ENCODE assay signal across 15 mouse cellular contexts in the genomic region with DNA sequence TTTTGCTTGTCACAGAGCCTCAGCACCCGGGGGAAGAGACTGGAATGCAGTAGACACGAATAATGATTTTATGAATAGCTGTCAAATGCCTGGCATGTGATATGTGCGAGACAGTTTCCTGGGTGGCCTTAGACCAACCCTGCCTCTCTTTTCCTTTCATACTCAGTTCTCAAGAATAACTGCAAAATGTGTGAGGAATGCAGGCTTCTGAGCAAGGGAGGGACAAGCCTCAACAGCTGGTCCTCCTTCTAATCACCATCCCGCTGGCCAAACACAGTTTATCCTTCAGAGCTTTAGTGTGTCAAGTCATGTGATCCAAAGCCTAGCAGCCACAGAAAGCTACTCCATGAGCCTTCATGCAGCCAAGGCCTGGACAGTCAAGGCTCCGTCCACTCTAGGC.
A peak's percentile ranks its signal among the peaks of the same experiment; 100 is the strongest.
DNase-seq lines count a peak whose midpoint lies in the region; ATAC-seq and TF ChIP-seq lines count a peak whose summit lies in the region.
"Had no signal": no experiment of that assay in that cellular context is flagged by ENCODE, and none has a peak within 500 bp of the region (broad histone marks: within the 10 kb centered on the region; RNA-seq: fewer than 3 reads in every experiment).

No protein-coding gene starts in this region.

- 57% methylated on average over 5 of the region's 5 CpGs for WGBS in forebrain, postnatal 0 days
- 76% methylated on average over 5 of the region's 5 CpGs for WGBS in forebrain, embryonic 14.5 days
- 67% methylated on average over 5 of the region's 5 CpGs for WGBS in limb, embryonic 13.5 days
- WGBS in midbrain, postnatal 0 days, result 57% methylated on average over 5 of the region's 5 CpGs

- H3K4me2 ChIP-seq in forebrain, postnatal 0 days (ENCODE audit: low read depth), result no peak overlapping the region
- H3K4me2 ChIP-seq in forebrain, embryonic 14.5 days (ENCODE audit: low read length), result no peak overlapping the region
- no peak overlapping the region for H3K4me2 ChIP-seq in limb, embryonic 13.5 days (replicated peaks)
- H3K4me2 ChIP-seq in midbrain, postnatal 0 days (ENCODE audit: low read depth, low read length, poor library complexity, severe bottlenecking), result no peak overlapping the region
- H3K4me2 ChIP-seq: heart, embryonic 12.5 days; hindbrain, embryonic 12.5 days; liver, embryonic 12.5 days had no signal

- no peak for TF ChIP-seq CTCF in forebrain, postnatal 0 days (IDR thresholded peaks at IDR 0.05; ENCODE audit: low read depth)
- TF ChIP-seq CTCF in midbrain, postnatal 0 days (IDR thresholded peaks at IDR 0.05), result no peak

- ATAC-seq in forebrain, postnatal 0 days, result peak; percentile 54
- no peak for ATAC-seq in forebrain, embryonic 14.5 days
- peak; percentile 69 for ATAC-seq in limb, embryonic 13.5 days (ENCODE audit: low FRiP score, low read depth)
- no peak for ATAC-seq in midbrain, postnatal 0 days (ENCODE audit: low FRiP score)
- ATAC-seq: liver, embryonic 12.5 days had no signal

- H3K27ac ChIP-seq in forebrain, postnatal 0 days (ENCODE audit: low read depth, low read length), result no peak overlapping the region
- no peak overlapping the region for H3K27ac ChIP-seq in forebrain, embryonic 14.5 days (ENCODE audit: low read depth, low read length)
- no peak overlapping the region for H3K27ac ChIP-seq in limb, embryonic 13.5 days
- H3K27ac ChIP-seq in midbrain, postnatal 0 days (ENCODE audit: low read depth, low read length), result no peak overlapping the region
- H3K27ac ChIP-seq: hindbrain, embryonic 12.5 days; liver, embryonic 12.5 days had no signal

- no peak overlapping the region for H3K9ac ChIP-seq in forebrain, postnatal 0 days
- no peak overlapping the region for H3K9ac ChIP-seq in forebrain, embryonic 14.5 days (ENCODE audit: low read length)
- H3K9ac ChIP-seq in limb, embryonic 13.5 days, result no peak overlapping the region
- no peak overlapping the region for H3K9ac ChIP-seq in midbrain, postnatal 0 days (replicated peaks; ENCODE audit: low read length, poor library complexity, severe bottlenecking)
- H3K9ac ChIP-seq: heart, embryonic 12.5 days; hindbrain, embryonic 12.5 days; liver, embryonic 12.5 days had no signal

- H3K36me3 ChIP-seq in forebrain, postnatal 0 days (ENCODE audit: insufficient read depth), result no peaks in the 10 kb centered on the region
- H3K36me3 ChIP-seq in forebrain, embryonic 14.5 days (ENCODE audit: control insufficient read depth, insufficient read depth, low read length), result no peaks in the 10 kb centered on the region
- no peaks in the 10 kb centered on the region for H3K36me3 ChIP-seq in limb, embryonic 13.5 days
- H3K36me3 ChIP-seq in midbrain, postnatal 0 days (ENCODE audit: insufficient read depth, low read length), result no peaks in the 10 kb centered on the region
- H3K36me3 ChIP-seq: heart, embryonic 12.5 days; hindbrain, embryonic 12.5 days; liver, embryonic 12.5 days had no signal

- DNase-seq in forebrain, postnatal 0 days, result no peak
- no peak for DNase-seq in forebrain, embryonic 14.5 days (ENCODE audit: low spot score)
- DNase-seq in kidney, postnatal 10 days, result peak; percentile 28
- DNase-seq in kidney, adult 9 months, result no peak
- DNase-seq in lung, postnatal 25 days (ENCODE audit: low spot score), result peak; percentile 59
- DNase-seq in midbrain, postnatal 0 days (ENCODE audit: low spot score), result no peak
- DNase-seq in liver, result no peak
- DNase-seq: adrenal gland, adult 2 months; cerebellum, postnatal 25 days; gastrocnemius, postnatal 10 days had no signal

- H3K4me3 ChIP-seq in forebrain, postnatal 0 days (ENCODE audit: low read depth, low read length), result no peak overlapping the region
- H3K4me3 ChIP-seq in forebrain, embryonic 14.5 days (ENCODE audit: low read depth, low read length), result no peak overlapping the region
- no peak overlapping the region for H3K4me3 ChIP-seq in limb, embryonic 13.5 days
- H3K4me3 ChIP-seq in midbrain, postnatal 0 days (ENCODE audit: low read depth, low read length), result no peak overlapping the region
- H3K4me3 ChIP-seq: heart, embryonic 12.5 days; hindbrain, embryonic 12.5 days; liver, embryonic 12.5 days; megakaryocyte, embryonic 14.5 days had no signal

- no peaks in the 10 kb centered on the region for H3K27me3 ChIP-seq in forebrain, postnatal 0 days (ENCODE audit: insufficient read depth, low read length)
- H3K27me3 ChIP-seq in forebrain, embryonic 14.5 days (replicated peaks; ENCODE audit: control insufficient read depth, insufficient read depth, low read length), result no peaks in the 10 kb centered on the region
- H3K27me3 ChIP-seq in limb, embryonic 13.5 days, result no peaks in the 10 kb centered on the region
- H3K27me3 ChIP-seq in midbrain, postnatal 0 days (ENCODE audit: insufficient read depth, low read length), result peaks cover 5% of the 10 kb centered on the region; the same call in 1 of the 2 replicates
- H3K27me3 ChIP-seq: heart, embryonic 12.5 days; hindbrain, embryonic 12.5 days; liver, embryonic 12.5 days had no signal

- no peaks in the 10 kb centered on the region for H3K9me3 ChIP-seq in forebrain, postnatal 0 days (ENCODE audit: low read length)
- no peaks in the 10 kb centered on the region for H3K9me3 ChIP-seq in forebrain, embryonic 14.5 days (replicated peaks; ENCODE audit: control insufficient read depth, low read length)
- no peaks in the 10 kb centered on the region for H3K9me3 ChIP-seq in limb, embryonic 13.5 days
- H3K9me3 ChIP-seq in midbrain, postnatal 0 days (ENCODE audit: low read length), result no peaks in the 10 kb centered on the region
- H3K9me3 ChIP-seq: heart, embryonic 12.5 days; hindbrain, embryonic 12.5 days; liver, embryonic 12.5 days; megakaryocyte, embryonic 14.5 days had no signal

- H3K4me1 ChIP-seq in forebrain, postnatal 0 days (ENCODE audit: insufficient read depth), result no peaks in the 10 kb centered on the region; the same call in 1 of the 2 replicates
- H3K4me1 ChIP-seq in forebrain, embryonic 14.5 days (ENCODE audit: control insufficient read depth, insufficient read depth, low read length), result no peaks in the 10 kb centered on the region
- no peaks in the 10 kb centered on the region for H3K4me1 ChIP-seq in limb, embryonic 13.5 days
- no peaks in the 10 kb centered on the region for H3K4me1 ChIP-seq in midbrain, postnatal 0 days (ENCODE audit: insufficient read depth, low read length)
- H3K4me1 ChIP-seq: liver, embryonic 12.5 days had no signal

Comparison
In these comparisons a context has a peak if more than half of its experiments do, and no peak if none do; other contexts are left out.
1. ATAC-seq: peak in forebrain, postnatal 0 days (single experiment) and limb, embryonic 13.5 days (single experiment); none in forebrain, embryonic 14.5 days (single experiment) and midbrain, postnatal 0 days (single experiment).
2. DNase-seq: peak in kidney, postnatal 10 days (single experiment) and lung, postnatal 25 days (single experiment); none in forebrain, postnatal 0 days (single experiment), forebrain, embryonic 14.5 days (single experiment), kidney, adult 9 months (single experiment), midbrain, postnatal 0 days (single experiment) and liver (single experiment).